Mouse (Mus musculus): Measurements from ENCODE around the gene Lgi1.
A peak's percentile ranks its signal among the peaks of the same experiment; 100 is the strongest.

Lgi1 gene

DNA sequence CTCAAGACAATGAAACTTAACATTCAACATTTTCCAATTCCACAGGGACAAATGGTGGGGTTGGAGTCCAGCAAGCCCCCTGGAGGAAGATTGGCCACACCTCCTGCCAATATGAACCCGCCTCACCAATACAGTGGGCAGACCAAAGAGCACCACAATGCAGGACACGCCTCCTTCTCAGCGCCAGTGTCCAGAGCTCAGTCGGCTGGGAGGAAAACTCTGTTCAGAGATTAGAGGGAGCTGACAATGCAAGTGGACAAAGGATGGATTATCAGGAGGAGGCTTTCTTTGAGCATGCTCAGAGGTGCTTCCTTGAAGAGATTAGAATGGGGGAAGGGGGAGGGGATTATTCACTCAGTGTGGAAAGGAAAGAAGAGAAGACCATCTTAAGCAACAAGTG is 62.7 kb downstream of the Lgi1 start:
- DNase-seq (ENCODE audit: low spot score): no peak

DNA sequence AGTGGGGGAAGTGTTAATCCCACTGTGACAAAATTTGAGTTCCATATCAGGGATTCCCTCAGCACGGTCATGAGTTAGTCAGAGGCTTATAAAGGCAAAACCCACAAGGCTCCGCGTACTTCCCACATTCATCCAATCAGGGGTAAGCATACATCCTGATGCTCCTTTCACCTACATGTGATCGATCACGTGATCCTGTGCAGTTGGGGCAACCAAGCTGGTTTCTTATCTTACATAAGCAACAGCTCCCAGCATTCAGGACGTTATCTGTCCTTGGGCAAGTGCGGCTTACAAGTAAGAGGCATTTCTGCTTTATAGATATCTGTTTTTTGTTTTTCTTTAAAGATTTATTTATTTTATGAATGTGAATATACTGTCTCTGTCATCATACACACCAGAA is 63.7 kb downstream of the Lgi1 start:
- no peak for DNase-seq (ENCODE audit: low spot score)

DNA sequence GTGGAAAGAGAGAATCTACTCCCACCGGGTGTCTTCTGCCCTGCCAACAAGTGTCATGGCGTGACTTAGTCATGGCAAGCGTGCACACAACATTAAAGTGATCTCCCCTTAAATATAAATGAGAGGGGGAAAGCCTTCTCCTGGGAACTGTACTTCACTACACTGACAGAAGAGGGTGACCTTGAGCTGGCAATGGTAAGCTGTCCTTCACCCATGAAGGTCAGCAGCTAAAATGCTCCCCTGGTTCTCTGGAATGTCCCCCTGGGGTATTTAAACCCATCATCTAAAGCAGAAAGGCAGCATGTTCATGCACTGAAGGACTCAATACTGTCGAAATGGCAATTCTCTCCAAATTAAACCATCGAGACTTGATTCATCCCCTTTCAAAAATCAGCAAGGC is 64.9 kb downstream of the Lgi1 start:
- DNase-seq (ENCODE audit: low spot score): no peak

DNA sequence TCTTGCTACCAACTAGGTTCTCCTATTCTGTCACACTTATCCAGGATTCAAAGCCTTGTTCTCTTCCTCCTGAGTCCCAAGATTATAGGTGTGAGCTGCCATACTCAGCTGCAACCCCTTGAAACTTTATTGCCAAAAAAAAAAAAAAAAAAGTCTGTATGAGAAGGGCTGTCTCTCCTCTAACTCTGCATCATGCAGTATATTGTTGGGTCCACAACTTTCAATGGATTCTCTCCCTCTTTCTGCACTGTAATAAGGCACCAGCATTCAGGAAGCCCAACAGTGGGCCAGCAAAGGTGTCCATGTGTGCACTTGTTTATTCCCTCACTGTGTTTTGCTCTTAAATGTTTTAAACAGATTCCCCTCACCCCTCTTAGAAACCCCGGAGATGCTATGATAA is 66.7 kb downstream of the Lgi1 start:
- DNase-seq (ENCODE audit: low spot score): no peak

DNA sequence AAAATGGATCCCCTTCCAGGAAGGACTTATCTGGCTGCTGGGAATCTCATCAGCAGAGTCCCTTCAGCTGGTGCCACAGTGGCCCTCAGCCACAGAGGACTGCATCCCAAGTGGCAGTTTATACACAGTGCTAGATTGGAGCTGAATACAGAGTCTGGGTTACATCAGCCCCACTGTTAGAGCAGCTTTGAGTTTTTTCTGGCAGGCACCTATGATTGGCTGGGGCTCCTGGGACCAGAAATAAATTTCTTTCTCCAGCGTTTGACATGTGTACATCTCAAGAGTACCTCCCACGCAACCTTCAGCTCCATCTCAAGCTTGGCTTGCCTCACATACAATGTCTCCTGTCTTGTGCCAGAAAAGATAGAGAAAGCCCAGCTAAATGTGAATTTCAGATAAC is 67.9 kb downstream of the Lgi1 start:
- DNase-seq (ENCODE audit: low spot score): no peak

DNA sequence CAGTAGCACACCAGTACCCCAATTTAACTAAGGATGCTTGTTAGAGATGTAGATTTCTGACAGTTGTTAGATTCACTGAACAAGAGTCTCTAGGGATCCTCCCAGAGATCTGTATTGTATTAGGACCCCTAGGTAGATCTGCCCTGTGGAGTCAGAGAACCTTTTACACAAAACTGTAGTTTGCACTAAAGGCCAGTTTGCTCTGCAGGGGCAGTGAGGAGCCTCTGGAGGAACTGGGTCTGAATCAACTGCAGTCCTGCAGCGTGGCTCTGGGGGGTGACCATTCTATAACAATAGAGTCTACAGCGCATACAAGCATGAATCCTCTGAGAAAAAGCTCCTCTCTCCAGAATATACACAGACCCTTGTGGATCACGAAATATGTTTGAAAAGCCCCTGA is 68.5 kb downstream of the Lgi1 start:
- no peak for DNase-seq (ENCODE audit: low spot score)

DNA sequence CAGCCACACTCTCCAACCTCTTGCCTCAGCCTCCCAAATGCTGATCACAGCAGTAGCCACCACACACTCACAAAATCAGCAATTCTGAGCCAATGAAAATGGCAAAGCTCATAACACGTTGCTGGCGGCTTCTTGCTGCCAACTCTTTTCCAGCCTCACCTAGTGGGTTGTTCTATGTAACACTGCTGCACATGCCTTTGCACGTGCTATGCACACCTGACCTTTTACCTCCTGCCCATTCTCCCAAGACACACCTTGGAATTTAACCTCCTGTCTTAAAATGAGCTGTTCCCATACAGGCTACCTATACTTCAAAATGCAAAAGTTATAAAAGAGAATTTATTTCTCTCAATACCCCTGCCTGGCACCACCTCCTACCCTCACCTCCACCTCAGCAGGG is 72.2 kb downstream of the Lgi1 start:
- no peak for DNase-seq (ENCODE audit: low spot score)

DNA sequence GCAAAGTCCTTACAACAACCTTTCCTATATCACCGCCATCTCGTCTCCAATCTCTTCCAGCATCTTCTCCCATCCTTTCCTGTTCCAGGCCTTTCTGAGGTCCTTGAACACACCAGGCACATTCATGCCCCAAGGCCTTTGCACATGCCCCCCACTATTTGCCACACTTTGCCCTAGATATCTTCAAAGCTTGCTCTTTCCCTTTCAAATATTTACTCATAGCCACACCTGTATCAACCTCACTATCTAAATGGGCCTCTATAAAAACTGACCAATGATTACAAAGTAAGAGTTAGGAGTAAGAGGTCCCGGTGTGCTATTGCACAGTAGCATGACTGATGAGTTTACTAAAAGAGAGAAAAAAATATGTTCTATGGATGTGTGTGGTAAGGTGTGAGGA is 73.0 kb downstream of the Lgi1 start:
- no peak for DNase-seq (ENCODE audit: low spot score)

DNA sequence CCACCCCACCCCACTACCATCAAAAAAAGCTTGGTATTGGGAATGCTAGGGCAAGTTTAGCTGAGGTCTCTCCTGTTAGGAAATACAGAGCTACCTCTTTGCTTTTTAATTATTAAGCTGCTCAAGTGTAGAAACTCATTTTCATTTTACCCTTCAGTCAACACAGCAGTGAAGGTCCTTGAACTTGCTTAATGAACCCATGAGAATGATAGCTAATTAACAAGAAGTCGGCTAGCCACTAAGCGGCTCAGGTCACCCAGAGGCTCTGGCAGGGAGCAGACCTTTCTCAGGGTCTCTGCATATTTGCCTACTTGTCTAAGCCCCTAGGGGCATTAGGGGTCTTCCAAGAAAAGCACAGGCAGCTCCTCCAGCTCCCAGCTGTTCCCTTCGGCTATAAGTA is 75.4 kb downstream of the Lgi1 start:
- no peak for DNase-seq (ENCODE audit: low spot score)

DNA sequence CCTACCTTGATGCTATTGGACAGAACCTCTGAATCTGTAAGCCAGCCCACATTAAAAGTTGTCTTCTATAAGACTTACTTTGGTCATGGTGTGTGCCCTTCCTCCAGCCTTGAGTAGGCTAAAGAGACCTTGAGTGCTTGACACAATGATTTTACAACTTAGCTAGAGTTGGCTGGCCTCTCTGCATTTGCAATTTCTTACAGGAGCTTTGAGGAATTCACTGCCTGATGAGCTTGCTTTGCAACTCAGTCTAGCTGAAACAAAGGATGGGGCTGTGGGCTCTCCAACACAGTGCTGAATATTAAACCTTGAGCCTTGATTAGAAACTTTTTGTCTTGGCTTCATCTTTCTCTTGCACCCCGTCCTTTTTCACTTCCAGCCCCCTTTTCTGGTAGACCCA is 78.9 kb downstream of the Lgi1 start:
- no peak for DNase-seq (ENCODE audit: low spot score)

DNA sequence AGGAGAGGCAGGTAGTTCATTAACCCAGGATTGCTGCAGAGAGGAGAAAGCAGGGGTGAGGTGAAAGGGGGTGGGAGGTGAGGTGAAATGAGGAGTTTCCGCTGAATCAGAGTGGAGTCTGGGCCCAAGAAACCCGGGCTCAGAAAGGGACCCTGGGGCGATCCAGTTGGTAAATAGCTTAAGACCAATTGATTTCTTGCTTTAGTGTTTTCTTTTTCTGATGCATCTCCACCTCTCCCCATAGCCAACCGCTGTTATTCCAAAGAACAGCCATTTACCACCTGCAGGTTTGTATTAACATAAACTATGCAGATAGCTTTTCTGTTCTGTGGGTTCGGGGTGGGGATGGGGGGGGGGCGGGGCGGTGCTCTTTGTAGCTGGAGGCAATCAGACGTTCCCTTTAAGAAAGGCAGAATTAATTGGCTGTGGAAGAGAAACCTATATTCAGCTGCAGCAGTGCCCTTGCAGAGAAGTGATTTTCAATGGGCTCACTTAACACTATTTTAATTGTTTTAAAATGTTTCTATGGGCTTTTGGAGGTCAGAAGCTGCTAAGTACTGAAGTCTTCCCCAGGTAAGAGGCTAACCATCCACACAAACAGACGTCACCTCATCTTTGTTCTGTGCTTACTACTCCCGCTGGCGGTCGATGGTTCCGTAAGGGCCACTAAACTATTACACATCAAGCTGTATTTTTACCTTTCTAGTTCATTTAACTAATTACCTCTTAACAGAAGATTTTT is 84.1 kb downstream of the Lgi1 start:
- DNase-seq (ENCODE audit: low spot score): no peak

DNA sequence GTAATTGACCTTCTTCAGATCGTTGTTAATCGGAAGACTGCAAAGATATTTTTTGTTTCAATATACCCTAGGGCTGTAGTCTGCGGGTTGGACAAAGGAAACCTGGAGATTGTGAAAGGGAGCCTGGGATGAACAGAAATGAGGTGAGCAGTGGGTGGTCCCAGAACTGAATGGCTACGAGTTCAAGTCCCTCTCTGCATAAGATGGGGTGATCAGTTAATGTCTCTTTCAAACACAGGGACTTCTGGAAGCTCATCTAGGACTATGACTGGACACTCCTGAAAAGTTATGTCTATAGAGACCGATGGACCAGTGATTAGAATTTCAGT is 84.6 kb downstream of the Lgi1 start:
- no peak for DNase-seq (ENCODE audit: low spot score)

DNA sequence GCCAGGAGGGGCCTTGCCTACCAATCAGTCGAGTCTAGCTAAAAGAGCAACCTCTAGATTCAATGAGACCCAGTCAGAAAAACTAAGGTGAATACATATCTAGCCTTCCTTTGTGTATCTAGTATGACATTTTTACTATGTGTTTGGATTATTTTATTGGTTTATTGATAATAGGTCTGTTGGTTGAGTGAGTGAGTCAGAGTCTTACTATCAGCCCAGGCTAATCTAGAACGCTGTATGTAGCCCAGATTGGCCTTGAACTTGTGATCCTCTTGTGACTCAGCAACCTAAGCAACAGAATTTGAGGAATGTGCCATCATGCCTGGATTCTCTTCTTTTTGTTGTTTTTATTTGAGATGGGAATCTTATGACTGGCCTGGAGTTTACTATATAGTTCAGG is 86.9 kb downstream of the Lgi1 start:
- no peak for DNase-seq (ENCODE audit: low spot score)

DNA sequence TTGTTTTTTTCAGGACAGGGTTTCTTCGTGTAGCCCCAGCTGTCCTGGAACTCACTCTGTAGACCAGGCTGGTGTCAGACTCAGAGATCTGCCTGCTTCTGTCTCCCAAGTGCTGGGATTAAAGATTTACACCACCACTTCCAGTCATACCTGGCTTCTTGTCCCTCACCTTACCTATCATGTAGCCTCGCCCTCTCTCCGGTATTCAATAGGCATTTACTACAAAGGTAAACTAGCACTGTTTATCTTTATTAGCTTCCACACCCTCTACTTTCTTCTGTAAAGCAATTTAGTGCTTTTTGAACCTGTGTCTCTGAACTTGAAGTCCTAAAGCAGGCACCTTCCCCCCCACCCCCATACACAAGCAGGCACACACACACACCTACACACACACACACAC is 87.4 kb downstream of the Lgi1 start:
- no peak for DNase-seq (ENCODE audit: low spot score)

DNA sequence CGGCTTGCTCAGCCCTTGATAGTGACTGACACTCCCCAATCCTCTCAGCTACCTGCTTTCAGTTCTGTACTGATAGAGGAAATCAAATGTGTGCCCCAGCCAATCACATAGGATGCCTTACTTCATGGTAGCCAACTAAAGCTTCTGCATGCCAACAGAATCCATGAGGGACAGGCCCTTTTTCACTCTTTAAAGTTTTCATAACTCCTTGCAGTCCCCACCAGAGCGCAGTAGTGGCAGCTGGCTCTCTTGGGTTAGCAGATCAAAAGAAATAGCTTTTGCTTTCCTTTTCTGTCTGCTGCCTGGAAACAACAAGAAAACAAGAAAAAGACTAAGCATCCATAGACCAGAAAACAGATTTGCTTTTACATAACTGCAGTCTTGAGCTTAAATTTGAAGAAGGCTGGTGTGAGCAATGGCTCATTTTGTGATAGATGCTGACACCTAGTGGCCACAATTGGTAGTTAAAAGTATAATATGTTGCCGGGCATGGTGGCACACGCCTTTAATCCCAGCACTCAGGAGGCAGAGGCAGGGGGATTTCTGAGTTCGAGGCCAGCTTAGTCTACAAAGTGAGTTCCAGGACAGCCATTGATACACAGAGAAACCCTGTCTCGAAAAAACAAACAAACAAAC is 88.3 kb downstream of the Lgi1 start:
- peak; percentile 41 for DNase-seq (ENCODE audit: low spot score)

DNA sequence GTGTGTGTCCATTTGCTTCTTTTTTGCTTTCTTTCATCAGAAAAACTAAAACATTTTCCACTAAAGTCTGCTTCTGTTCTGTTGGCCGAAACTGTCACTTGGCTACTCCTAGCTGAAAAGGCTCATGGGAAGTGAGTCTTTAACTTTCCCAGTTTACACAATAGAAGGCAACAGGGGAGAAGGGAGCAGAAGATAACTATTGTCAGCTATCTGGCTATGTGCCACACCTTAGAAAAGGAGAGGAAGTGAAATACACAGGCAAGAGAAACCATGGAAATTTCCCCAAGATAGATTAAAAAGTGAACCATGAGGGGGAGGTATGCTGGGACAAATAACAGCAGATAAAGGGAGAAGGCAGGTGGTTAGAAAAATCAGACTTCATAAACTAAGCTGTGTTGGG is 89.9 kb downstream of the Lgi1 start:
- DNase-seq (ENCODE audit: low spot score): no peak

DNA sequence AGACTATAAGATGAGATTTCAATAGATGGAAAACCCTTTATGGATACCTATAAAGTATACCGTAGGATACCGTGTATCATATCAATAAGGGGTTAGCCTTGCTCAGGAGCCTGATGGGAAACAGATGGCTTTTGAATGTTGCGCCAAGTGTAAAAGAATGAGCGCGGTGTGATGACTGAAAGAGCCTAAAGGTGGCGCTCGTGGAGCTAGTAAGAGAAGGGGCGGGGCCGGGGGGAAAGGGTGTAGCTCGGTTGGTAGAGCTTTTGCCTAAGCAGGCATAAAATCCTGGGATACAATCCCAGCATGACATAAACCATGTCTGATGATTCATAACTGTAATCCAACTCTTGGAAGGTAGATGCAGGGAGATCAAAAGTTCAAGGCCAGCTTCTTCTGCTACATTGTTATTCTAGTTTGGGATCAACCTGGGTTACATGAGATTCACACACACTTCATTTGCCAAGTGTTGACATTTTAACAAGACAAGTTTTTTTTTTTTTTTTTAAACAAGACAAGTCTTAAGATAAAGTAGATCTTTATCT is 90.6 kb downstream of the Lgi1 start:
- no peak for DNase-seq (ENCODE audit: low spot score)

DNA sequence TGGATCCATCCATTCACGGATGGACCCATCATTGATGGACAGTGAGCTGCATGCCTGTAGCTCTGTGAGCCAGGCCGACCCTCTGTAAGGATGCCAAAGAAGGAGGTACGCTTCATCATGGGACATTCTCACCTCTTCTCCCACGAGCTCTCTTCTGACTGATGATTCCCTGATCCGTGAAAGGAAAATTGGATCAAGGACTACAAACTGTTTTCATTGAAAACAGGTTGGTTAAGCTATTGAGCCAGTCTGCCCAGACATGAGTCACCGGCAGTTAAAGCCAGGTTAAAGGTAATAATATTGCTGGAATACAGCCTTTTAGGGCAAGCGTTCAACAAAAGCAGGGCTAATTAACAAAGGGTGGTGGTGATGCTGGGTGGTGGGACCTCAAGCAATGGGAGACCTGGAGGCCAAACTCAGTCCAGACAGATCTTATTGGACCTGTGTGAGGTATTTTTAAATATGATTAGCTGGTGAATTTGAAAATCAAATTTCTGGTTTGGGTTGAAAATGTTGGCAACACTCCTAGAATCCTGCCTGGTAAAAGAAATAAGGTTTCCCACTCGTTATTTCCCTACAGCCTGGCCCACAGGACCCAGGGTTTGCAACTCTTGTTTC is 92.0 kb downstream of the Lgi1 start:
- no peak for DNase-seq (ENCODE audit: low spot score)

DNA sequence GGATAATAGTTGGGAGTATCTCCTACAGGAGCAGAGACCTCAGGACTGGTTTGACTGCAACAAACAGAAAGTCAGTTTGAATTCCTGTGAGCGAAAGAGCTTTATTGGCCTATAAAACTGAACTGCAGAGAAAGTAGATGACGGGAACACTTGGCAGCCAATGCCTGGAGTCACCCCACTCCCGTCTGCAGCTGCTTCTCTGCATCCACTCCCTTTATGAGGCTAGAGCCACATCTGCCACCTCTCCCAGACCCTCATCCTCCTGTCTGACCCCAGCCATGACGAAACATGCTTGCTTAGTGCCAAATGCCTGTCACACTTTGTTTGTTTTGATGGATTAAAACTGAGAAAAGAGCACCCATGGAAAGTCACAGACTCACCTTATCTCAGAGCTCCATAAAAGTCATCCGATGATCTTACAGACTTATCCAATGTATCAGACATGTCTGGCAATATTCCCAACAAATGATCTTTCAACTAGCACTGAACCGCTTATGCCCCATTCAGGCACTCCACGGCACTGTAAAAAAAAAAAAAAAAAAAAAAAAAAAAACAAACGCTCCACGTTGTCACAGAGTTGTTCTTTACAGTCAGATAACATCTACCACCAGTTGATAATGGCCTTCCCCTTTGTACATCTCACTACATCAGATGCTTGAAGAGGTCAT is 93.8 kb downstream of the Lgi1 start:
- DNase-seq (ENCODE audit: low spot score): no peak

DNA sequence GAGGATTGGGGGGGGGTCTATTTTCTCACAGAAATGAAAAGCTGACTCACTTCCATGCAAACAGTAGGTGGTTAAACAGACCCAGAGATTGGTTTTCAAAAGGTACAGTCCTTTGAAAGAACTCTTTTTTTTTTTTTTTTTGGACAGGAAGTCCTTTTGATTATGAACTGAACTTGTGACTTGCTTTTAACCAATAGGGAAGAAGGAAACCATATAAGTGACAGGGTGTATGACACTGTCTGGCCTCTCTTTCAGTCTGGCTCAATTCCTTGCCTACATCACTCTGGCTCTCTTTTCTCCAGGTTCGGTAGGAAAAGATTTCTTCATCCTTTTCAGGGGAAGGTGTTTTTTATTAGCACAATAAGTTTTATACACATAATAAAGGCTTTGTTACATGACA is 95.0 kb downstream of the Lgi1 start:
- DNase-seq (ENCODE audit: low spot score): no peak
